Mouse (Mus musculus) hindbrain, embryonic 11.5 days (tissue): ENCODE data around the gene Clint1. TPM values are rescaled to one million over a fixed set of nuclear protein-coding genes. Genes with fewer than 3 reads are reported as not detected.

Experiments used
- ATAC-seq: fragments of 200-750 bp; cut with Nextera tagmentation; 2 replicates; pipeline ENCODE4 v1.8.0; 2017; ENCODE audit warnings: mild to moderate bottlenecking, moderate TSS enrichment, moderate library complexity; ENCODE audit not compliant: low FRiP score
- DNase-seq: peaks from one replicate; pipeline ENCODE4 v3.0.0-alpha.2; 2015; ENCODE audit warnings: low spot score
- H3K27ac ChIP-seq: fragments of 300-500 bp; sonication (generic); 2 replicates; pipeline ENCODE4 v1.5.1; 2014; ENCODE audit warnings: mild to moderate bottlenecking, low read depth, low read length
- H3K27me3 ChIP-seq: fragments of 300-500 bp; sonication (generic); 2 replicates; pipeline ENCODE4 v1.6.1; 2014; ENCODE audit warnings: mild to moderate bottlenecking, low read length, moderate library complexity, mixed read lengths; ENCODE audit not compliant: control insufficient read depth, insufficient read depth
- H3K36me3 ChIP-seq: fragments of 300-500 bp; sonication (generic); 2 replicates; pipeline ENCODE4 v1.6.1; 2014; ENCODE audit warnings: mild to moderate bottlenecking, low read length, moderate library complexity, mixed read lengths; ENCODE audit not compliant: control insufficient read depth, insufficient read depth
- H3K4me1 ChIP-seq: fragments of 300-500 bp; sonication (generic); replicated peaks from 2 replicates; pipeline ENCODE4 v1.6.1; 2014; ENCODE audit warnings: low read length, mixed read lengths; ENCODE audit not compliant: control insufficient read depth, insufficient read depth
- H3K4me2 ChIP-seq: fragments of 300-500 bp; sonication (generic); replicated peaks from 2 replicates; pipeline ENCODE4 v1.6.1; 2014; ENCODE audit warnings: mild to moderate bottlenecking, low read depth, low read length
- H3K4me3 ChIP-seq: fragments of 300-500 bp; sonication (generic); 2 replicates; pipeline ENCODE4 v1.5.1; 2014; ENCODE audit warnings: low read depth, low read length
- H3K9ac ChIP-seq: fragments of 300-500 bp; sonication (generic); 2 replicates; pipeline ENCODE4 v1.6.1; 2014; ENCODE audit warnings: low read depth, low read length
- H3K9me3 ChIP-seq: fragments of 300-500 bp; sonication (generic); 2 replicates; pipeline ENCODE4 v1.6.1; 2016; ENCODE audit warnings: low read length; ENCODE audit not compliant: control insufficient read depth
- WGBS: fragments of 180-500 bp; shearing (Covaris S2); extraction: QIAGEN DNeasy Blood & Tissue Kit; methylation state at CpG from one replicate; pipeline ENCODE4 v1.1.7; 2014; 5-methylcytosine and 5-hydroxymethylcytosine counted together
- polyA plus RNA-seq: library from polyadenylated mRNA; unstranded; fragments of >200 nt; fragmentation: Nextera tagmentation; extraction: Ambion mirVana; gene quantifications from 2 replicates; pipeline ENCODE4 v1.2.1, GENCODE M21; 2014

Clint1 gene
- polyA plus RNA-seq, 1 experiment from 2014 or later: 52.1 TPM

GRCm38 (mm10) chr11:45883270-45883931 lies 31.6 kb downstream of the Clint1 start:
- no peaks in the 10 kb centered on the region for H3K9me3 ChIP-seq
- no peak for ATAC-seq
- H3K4me1 ChIP-seq: no peaks in the 10 kb centered on the region
- H3K27ac ChIP-seq: no peak overlapping the region
- no peak overlapping the region for H3K4me3 ChIP-seq
- no peak overlapping the region for H3K4me2 ChIP-seq
- 78% methylated on average over 8 of the region's 8 CpGs for WGBS
- no peak for DNase-seq
- no peaks in the 10 kb centered on the region for H3K36me3 ChIP-seq
- H3K9ac ChIP-seq: no peak overlapping the region
- H3K27me3 ChIP-seq: no peaks in the 10 kb centered on the region

- WGBS: 75% methylated on average over 4 of the region's 4 CpGs
- Histone ChIP-seq H3K36me3 (no peaks in the 10 kb centered on the region), H3K4me3 (no peak overlapping the region), H3K9ac (no peak overlapping the region), H3K9me3 (no peaks in the 10 kb centered on the region), H3K27ac (no peak overlapping the region), H3K4me1 (no peaks in the 10 kb centered on the region), H3K4me2 (no peak overlapping the region), H3K27me3 (no peaks in the 10 kb centered on the region)
- ATAC-seq: no peak
- peak; percentile 55 for DNase-seq
These were observed 32.2 kb downstream of the Clint1 start for GRCm38 (mm10) chr11:45884029-45884428.

GRCm38 (mm10) chr11:45885606-45886230 lies 33.9 kb downstream of the Clint1 start:
- no peaks in the 10 kb centered on the region for H3K9me3 ChIP-seq
- H3K4me2 ChIP-seq: no peak overlapping the region
- no peaks in the 10 kb centered on the region for H3K36me3 ChIP-seq
- H3K27me3 ChIP-seq: no peaks in the 10 kb centered on the region
- 65% methylated on average over 5 of the region's 5 CpGs for WGBS
- no peak overlapping the region for H3K4me3 ChIP-seq
- no peak for ATAC-seq
- H3K9ac ChIP-seq: no peak overlapping the region
- H3K27ac ChIP-seq: no peak overlapping the region
- no peak for DNase-seq
- H3K4me1 ChIP-seq: no peaks in the 10 kb centered on the region

- WGBS: 85% methylated on average over 5 of the region's 5 CpGs
- H3K27ac ChIP-seq: no peak overlapping the region
- H3K4me3 ChIP-seq: no peak overlapping the region
- H3K9ac ChIP-seq: no peak overlapping the region
- 0 out of 2 replicates have a peak, but pooled peaks have one; percentile 25 for ATAC-seq
- H3K27me3 ChIP-seq: no peaks in the 10 kb centered on the region
- no peaks in the 10 kb centered on the region for H3K9me3 ChIP-seq
- H3K36me3 ChIP-seq: no peaks in the 10 kb centered on the region
- H3K4me1 ChIP-seq: no peaks in the 10 kb centered on the region
- no peak for DNase-seq
- H3K4me2 ChIP-seq: no peak overlapping the region
These were observed 34.7 kb downstream of the Clint1 start for GRCm38 (mm10) chr11:45886596-45886995.

- ATAC-seq (no peak), DNase-seq (no peak)
- Histone ChIP-seq H3K4me1 (no peaks in the 10 kb centered on the region), H3K36me3 (no peaks in the 10 kb centered on the region), H3K4me3 (no peak overlapping the region), H3K27me3 (no peaks in the 10 kb centered on the region), H3K4me2 (no peak overlapping the region), H3K9me3 (no peaks in the 10 kb centered on the region), H3K27ac (no peak overlapping the region), H3K9ac (no peak overlapping the region)
- WGBS: 90% methylated on average over 9 of the region's 9 CpGs
These were observed 36.7 kb downstream of the Clint1 start for GRCm38 (mm10) chr11:45888471-45889030.

- peaks cover 8% of the 10 kb centered on the region for H3K36me3 ChIP-seq
- WGBS: 77% methylated on average over 3 of the region's 3 CpGs
- H3K9me3 ChIP-seq: no peaks in the 10 kb centered on the region
- H3K4me2 ChIP-seq: no peak overlapping the region
- no peaks in the 10 kb centered on the region for H3K4me1 ChIP-seq
- no peak overlapping the region for H3K9ac ChIP-seq
- H3K27ac ChIP-seq: no peak overlapping the region
- H3K4me3 ChIP-seq: no peak overlapping the region
- no peak for DNase-seq
- ATAC-seq: no peak
- H3K27me3 ChIP-seq: no peaks in the 10 kb centered on the region
These were observed 38.1 kb downstream of the Clint1 start for GRCm38 (mm10) chr11:45889981-45890380.

- DNase-seq (no peak), ATAC-seq (no peak)
- Histone ChIP-seq H3K4me3 (no peak overlapping the region), H3K4me1 (no peaks in the 10 kb centered on the region), H3K27ac (no peak overlapping the region), H3K27me3 (no peaks in the 10 kb centered on the region), H3K9ac (no peak overlapping the region), H3K4me2 (no peak overlapping the region), H3K9me3 (no peaks in the 10 kb centered on the region), H3K36me3 (peaks cover 10% of the 10 kb centered on the region)
- WGBS: 86% methylated on average over 20 of the region's 20 CpGs
These were observed 38.6 kb downstream of the Clint1 start for GRCm38 (mm10) chr11:45890423-45890822.

- no peak overlapping the region for H3K4me2 ChIP-seq
- H3K9ac ChIP-seq: no peak overlapping the region
- 97% methylated on average over 5 of the region's 5 CpGs for WGBS
- peaks cover 10% of the 10 kb centered on the region for H3K36me3 ChIP-seq
- H3K4me3 ChIP-seq: no peak overlapping the region
- no peak overlapping the region for H3K27ac ChIP-seq
- no peaks in the 10 kb centered on the region for H3K27me3 ChIP-seq
- DNase-seq: no peak
- ATAC-seq: no peak
- H3K4me1 ChIP-seq: no peaks in the 10 kb centered on the region
- H3K9me3 ChIP-seq: no peaks in the 10 kb centered on the region
These were observed 41.1 kb downstream of the Clint1 start for GRCm38 (mm10) chr11:45892861-45893360.

GRCm38 (mm10) chr11:45897392-45897791 lies 45.5 kb downstream of the Clint1 start:
- Histone ChIP-seq H3K4me1 (no peaks in the 10 kb centered on the region), H3K9me3 (no peaks in the 10 kb centered on the region), H3K4me2 (no peak overlapping the region), H3K27me3 (no peaks in the 10 kb centered on the region), H3K9ac (no peak overlapping the region), H3K4me3 (no peak overlapping the region), H3K36me3 (peaks cover 10% of the 10 kb centered on the region), H3K27ac (no peak overlapping the region)
- no peak for DNase-seq
- no peak for ATAC-seq
- 83% methylated on average over 2 of the region's 2 CpGs for WGBS
